Mouse (Mus musculus): Measurements from ENCODE around the gene Plcxd3. TPM values are rescaled to one million over a fixed set of nuclear protein-coding genes. Genes with fewer than 3 reads are reported as not detected.

The Plcxd3 gene
- polyA plus RNA-seq, 1 experiment, result not detected

DNA sequence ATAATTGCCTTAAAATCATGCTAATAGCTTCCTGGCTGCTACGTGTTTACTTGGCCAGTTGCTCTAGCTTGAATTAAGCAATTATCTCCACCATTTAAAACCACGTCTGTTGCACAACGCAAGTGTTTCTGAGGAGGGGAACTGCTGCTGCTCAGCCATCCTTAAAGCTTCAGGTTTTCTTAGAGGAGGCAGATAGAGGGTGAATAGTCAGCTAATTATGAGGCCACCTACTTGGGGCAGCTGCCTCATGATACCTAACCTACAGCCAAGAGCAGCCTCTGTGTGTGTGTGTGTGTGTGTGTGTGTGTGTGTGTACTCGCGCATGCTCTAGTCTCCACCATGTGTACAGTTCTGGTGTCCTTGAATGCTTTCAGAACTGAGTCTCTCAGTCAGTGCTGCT lies 3.5 kb downstream of the Plcxd3 start:
- TF ChIP-seq CTCF (IDR thresholded peaks at IDR 0.05; ENCODE audit: low read depth, low read length), result no peak
- TF ChIP-seq POLR2A (IDR thresholded peaks at IDR 0.05; ENCODE audit: borderline replicate concordance, low read depth, low read length), result no peak
- Histone ChIP-seq H3K27ac (ENCODE audit: insufficient read depth, low read depth, low read length) (no peak overlapping the region), H3K4me3 (ENCODE audit: insufficient read depth, low read length) (no peak overlapping the region), H3K4me1 (ENCODE audit: control insufficient read depth, insufficient read depth, low read length) (no peaks in the 10 kb centered on the region)

DNA sequence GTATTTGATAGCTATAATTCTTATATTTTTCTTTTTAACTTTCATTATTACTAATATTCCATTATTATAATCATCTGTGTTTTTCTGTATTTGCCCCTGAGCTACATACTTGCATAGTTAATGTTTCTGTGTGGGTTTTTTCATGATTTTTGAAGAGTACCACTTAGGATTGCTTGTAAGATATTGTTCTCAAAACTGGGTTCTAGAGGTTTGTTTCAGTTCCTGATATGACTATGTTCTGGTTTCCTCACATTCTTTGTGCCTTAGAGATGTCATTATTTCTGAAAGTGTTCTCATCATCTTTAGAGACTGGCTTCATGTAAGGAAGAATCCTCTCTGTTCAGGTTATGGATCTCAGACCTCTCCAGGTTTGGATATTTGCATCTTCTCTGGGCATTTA lies 12.5 kb downstream of the Plcxd3 start:
- no peak overlapping the region for H3K4me3 ChIP-seq (ENCODE audit: insufficient read depth, low read length)
- H3K4me1 ChIP-seq (ENCODE audit: control insufficient read depth, insufficient read depth, low read length), result no peaks in the 10 kb centered on the region
- no peak for TF ChIP-seq CTCF (IDR thresholded peaks at IDR 0.05; ENCODE audit: low read depth, low read length)
- no peak for TF ChIP-seq POLR2A (IDR thresholded peaks at IDR 0.05; ENCODE audit: borderline replicate concordance, low read depth, low read length)
- H3K27ac ChIP-seq (ENCODE audit: insufficient read depth, low read depth, low read length), result no peak overlapping the region

DNA sequence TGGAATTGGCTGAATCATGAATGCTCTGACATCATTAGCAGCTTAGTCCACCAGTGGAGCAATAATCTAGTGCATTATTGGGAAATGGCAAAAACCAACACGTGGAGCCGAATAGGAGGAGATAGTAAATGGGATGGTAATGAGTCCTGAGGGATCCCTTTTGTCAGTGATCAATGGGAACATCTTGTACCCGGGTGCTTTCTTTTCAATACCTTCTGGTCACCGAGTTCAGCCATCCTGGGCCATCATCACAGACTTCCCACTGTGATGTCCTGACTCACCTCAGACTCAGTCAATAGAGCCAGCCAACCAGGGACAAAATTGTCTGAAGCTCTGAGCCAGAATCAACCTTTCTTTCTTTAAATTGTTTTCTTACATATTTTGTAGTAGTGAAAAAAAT lies 24.8 kb downstream of the Plcxd3 start:
- no peaks in the 10 kb centered on the region for H3K4me1 ChIP-seq (ENCODE audit: control insufficient read depth, insufficient read depth, low read length)
- H3K4me3 ChIP-seq (ENCODE audit: insufficient read depth, low read length), result no peak overlapping the region
- H3K27ac ChIP-seq (ENCODE audit: insufficient read depth, low read depth, low read length), result no peak overlapping the region
- TF ChIP-seq CTCF (IDR thresholded peaks at IDR 0.05; ENCODE audit: low read depth, low read length), result no peak
- no peak for TF ChIP-seq POLR2A (IDR thresholded peaks at IDR 0.05; ENCODE audit: borderline replicate concordance, low read depth, low read length)

DNA sequence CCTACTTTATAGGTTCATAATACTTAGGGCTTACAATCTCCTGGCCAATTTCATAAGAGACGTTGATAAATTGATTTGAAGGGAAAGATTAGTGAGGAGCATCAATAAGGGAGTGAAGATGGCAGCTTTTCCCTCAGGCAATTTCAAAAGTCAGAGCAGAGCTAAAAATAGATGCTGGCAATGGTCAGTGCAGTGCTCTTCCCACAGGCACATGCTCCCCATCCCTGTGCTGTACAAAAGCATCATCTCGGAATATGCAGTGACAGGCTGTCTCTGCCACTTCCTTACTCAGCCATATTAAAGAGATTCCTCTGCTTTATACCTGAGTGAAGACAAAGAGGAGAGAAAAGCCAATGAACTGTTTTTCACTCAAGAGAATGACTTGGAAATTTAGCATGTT lies 36.0 kb downstream of the Plcxd3 start:
- Histone ChIP-seq H3K27ac (ENCODE audit: insufficient read depth, low read depth, low read length) (no peak overlapping the region), H3K4me3 (ENCODE audit: insufficient read depth, low read length) (no peak overlapping the region), H3K4me1 (ENCODE audit: control insufficient read depth, insufficient read depth, low read length) (no peaks in the 10 kb centered on the region)
- TF ChIP-seq POLR2A (IDR thresholded peaks at IDR 0.05; ENCODE audit: borderline replicate concordance, low read depth, low read length), result no peak
- no peak for TF ChIP-seq CTCF (IDR thresholded peaks at IDR 0.05; ENCODE audit: low read depth, low read length)

DNA sequence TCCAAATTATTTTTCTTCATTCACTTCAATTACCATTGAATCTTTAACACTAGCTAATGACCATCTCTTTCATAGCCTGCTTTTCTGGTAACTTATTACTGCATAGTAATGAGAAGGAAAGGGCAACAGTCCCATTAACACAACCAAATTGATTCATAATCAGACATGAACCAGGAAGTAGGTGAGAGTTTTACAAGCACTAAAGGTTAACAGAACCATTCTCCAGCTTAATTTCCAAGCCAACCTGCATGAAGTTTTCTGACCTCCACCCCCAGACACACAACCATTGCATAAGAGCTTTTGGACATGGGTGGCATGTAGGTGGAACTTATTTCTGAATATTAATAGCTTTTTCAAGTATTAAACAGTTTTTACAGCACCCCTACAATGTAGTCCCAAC lies 64.8 kb downstream of the Plcxd3 start:
- Histone ChIP-seq H3K4me3 (ENCODE audit: insufficient read depth, low read length) (no peak overlapping the region), H3K27ac (ENCODE audit: insufficient read depth, low read depth, low read length) (no peak overlapping the region), H3K4me1 (ENCODE audit: control insufficient read depth, insufficient read depth, low read length) (no peaks in the 10 kb centered on the region)
- no peak for TF ChIP-seq CTCF (IDR thresholded peaks at IDR 0.05; ENCODE audit: low read depth, low read length)
- no peak for TF ChIP-seq POLR2A (IDR thresholded peaks at IDR 0.05; ENCODE audit: borderline replicate concordance, low read depth, low read length)

DNA sequence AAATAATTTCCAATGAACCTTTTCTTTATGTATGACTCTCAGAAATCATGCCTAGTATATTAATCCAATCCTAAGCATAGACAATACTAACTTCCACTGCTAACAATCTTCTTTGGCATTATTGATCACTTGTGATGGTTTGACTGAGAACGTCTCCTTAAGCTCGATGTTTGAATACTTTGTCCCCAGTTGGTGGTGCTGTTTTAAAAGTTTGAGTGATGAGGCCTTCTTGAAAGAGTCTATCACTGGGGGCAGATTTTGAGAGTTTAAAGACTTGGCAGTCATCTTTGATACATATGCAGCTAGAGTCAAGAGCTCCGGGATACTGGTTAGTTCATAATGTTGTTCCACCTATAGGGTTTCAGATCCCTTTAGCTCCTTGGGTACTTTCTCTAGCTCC lies 120.9 kb downstream of the Plcxd3 start:
- TF ChIP-seq CTCF (IDR thresholded peaks at IDR 0.05; ENCODE audit: low read depth, low read length) (no peak), POLR2A (IDR thresholded peaks at IDR 0.05; ENCODE audit: borderline replicate concordance, low read depth, low read length) (no peak)
- H3K4me3 ChIP-seq (ENCODE audit: insufficient read depth, low read length), result no peak overlapping the region
- no peaks in the 10 kb centered on the region for H3K4me1 ChIP-seq (ENCODE audit: control insufficient read depth, insufficient read depth, low read length)
- H3K27ac ChIP-seq (ENCODE audit: insufficient read depth, low read depth, low read length), result no peak overlapping the region

DNA sequence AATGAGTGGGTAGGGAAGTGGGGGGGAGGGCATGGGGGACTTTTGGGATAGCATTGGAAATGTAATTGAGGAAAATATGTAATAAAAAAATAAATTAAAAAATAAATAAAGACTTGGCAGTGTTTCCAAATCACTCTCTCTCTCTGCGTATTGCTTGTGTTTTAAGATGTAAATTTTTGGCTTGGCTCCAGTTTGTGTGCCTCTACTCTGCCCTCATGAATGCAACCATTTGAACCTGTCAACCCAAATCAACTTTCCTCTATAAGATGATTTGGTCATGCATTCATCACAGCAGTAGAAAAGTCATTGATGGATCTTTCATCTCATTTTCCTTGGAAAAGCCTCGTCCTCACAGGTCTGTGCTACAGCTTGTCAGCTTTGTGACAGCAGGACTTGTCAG lies 121.7 kb downstream of the Plcxd3 start:
- Histone ChIP-seq H3K27ac (ENCODE audit: insufficient read depth, low read depth, low read length) (no peak overlapping the region), H3K4me1 (ENCODE audit: control insufficient read depth, insufficient read depth, low read length) (no peaks in the 10 kb centered on the region), H3K4me3 (ENCODE audit: insufficient read depth, low read length) (no peak overlapping the region)
- no peak for TF ChIP-seq POLR2A (IDR thresholded peaks at IDR 0.05; ENCODE audit: borderline replicate concordance, low read depth, low read length)
- TF ChIP-seq CTCF (IDR thresholded peaks at IDR 0.05; ENCODE audit: low read depth, low read length), result no peak

DNA sequence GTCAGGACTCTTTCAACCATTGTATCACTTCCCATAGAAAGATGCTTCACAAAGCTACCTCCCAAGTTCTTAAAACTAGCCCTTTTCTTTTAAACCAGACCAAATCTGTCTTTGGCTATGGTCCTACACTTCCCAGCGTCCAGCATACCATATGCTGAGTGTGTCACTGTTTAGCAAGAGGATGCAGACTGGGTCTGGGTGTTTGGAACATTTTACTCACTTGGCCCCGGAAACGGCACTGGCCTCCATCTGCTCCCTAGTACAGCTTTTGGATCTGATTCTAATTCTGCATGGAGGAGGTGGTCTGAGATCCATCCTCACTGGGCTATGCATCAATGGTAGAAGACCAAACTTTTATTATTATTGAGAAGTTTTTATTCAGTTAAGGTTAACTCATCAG lies 122.7 kb downstream of the Plcxd3 start:
- Histone ChIP-seq H3K4me3 (ENCODE audit: insufficient read depth, low read length) (no peak overlapping the region), H3K27ac (ENCODE audit: insufficient read depth, low read depth, low read length) (no peak overlapping the region), H3K4me1 (ENCODE audit: control insufficient read depth, insufficient read depth, low read length) (no peaks in the 10 kb centered on the region)
- no peak for TF ChIP-seq POLR2A (IDR thresholded peaks at IDR 0.05; ENCODE audit: borderline replicate concordance, low read depth, low read length)
- TF ChIP-seq CTCF (IDR thresholded peaks at IDR 0.05; ENCODE audit: low read depth, low read length), result no peak

DNA sequence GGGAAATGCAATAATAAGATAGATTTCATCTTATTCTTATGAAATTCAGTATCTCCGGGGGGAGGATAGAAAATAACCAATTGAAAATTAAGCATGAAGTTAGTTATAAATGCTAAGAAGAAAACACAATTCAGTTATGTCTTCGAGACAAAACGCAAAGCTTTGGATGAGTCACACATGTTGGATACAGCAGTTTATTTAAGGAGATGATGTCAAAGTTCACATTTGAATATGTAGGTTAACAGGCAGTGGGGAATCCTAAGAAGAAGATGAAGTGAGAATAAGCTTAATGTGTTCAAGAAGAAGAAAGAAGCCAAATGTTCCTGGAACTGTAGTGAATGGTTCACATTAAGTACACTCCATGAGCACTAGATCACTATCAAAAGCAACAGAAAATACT lies 128.1 kb downstream of the Plcxd3 start:
- no peak overlapping the region for H3K4me3 ChIP-seq (ENCODE audit: insufficient read depth, low read length)
- no peak overlapping the region for H3K27ac ChIP-seq (ENCODE audit: insufficient read depth, low read depth, low read length)
- no peaks in the 10 kb centered on the region for H3K4me1 ChIP-seq (ENCODE audit: control insufficient read depth, insufficient read depth, low read length)
- TF ChIP-seq CTCF (IDR thresholded peaks at IDR 0.05; ENCODE audit: low read depth, low read length), result no peak
- TF ChIP-seq POLR2A (IDR thresholded peaks at IDR 0.05; ENCODE audit: borderline replicate concordance, low read depth, low read length), result no peak

DNA sequence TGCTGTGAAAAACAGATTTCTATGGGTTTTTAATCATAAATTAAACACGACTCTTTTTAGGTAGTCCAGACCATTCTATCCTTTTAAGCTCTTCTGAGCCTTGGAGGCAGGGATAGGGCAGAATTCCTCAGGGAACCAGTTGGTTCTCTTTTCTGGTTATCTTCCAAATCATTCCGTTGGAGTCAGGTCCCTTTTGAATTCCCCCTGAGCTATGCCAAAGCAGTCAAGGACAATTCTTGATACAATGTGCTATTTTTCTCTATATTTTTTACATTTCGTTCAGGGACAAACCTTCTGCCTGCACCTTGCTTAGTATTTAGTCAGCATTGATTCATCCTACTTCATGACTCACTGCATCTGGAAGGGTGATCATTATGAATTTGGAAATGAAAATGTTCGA lies 128.5 kb downstream of the Plcxd3 start:
- Histone ChIP-seq H3K27ac (ENCODE audit: insufficient read depth, low read depth, low read length) (no peak overlapping the region), H3K4me1 (ENCODE audit: control insufficient read depth, insufficient read depth, low read length) (no peaks in the 10 kb centered on the region), H3K4me3 (ENCODE audit: insufficient read depth, low read length) (no peak overlapping the region)
- no peak for TF ChIP-seq CTCF (IDR thresholded peaks at IDR 0.05; ENCODE audit: low read depth, low read length)
- no peak for TF ChIP-seq POLR2A (IDR thresholded peaks at IDR 0.05; ENCODE audit: borderline replicate concordance, low read depth, low read length)

DNA sequence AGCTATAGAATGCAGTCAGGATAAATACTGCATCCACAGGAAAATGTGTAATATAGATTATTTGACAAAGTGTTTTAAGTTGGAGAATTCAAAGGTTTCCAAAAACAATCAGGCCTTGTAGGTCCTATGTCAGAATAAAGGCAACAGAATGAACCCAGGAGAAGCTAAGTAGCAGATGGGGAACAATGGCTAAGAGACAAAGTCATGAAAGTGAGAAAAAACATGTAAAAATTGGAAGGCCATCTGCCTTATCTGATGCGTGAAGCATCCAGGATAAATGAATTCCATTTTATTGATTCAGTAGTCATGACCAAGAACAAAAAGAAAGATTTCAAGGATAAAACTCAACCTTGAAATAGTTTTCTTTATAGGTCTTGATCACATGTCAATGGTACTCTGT lies 139.4 kb downstream of the Plcxd3 start:
- no peak overlapping the region for H3K4me3 ChIP-seq (ENCODE audit: insufficient read depth, low read length)
- TF ChIP-seq CTCF (IDR thresholded peaks at IDR 0.05; ENCODE audit: low read depth, low read length), result no peak
- TF ChIP-seq POLR2A (IDR thresholded peaks at IDR 0.05; ENCODE audit: borderline replicate concordance, low read depth, low read length), result no peak
- no peak overlapping the region for H3K27ac ChIP-seq (ENCODE audit: insufficient read depth, low read depth, low read length)
- H3K4me1 ChIP-seq (ENCODE audit: control insufficient read depth, insufficient read depth, low read length), result no peaks in the 10 kb centered on the region

All from bone marrow macrophage, adult 2 months (primary cell).